Mouse (Mus musculus): Measurements from ENCODE around the gene Tmem151b. TPM values are rescaled to one million over a fixed set of nuclear protein-coding genes. Genes with fewer than 3 reads are reported as not detected.

Gene Tmem151b
- total RNA-seq, 2 experiments from 2014 or later, result 0.15 to 0.29 TPM

- no peak for DNase-seq (ENCODE audit: low spot score in 2 of 2)
These were observed 15.1 kb upstream of the Tmem151b start for GRCm38 (mm10) chr17:45564531-45565084.

GRCm38 (mm10) chr17:45563655-45564530 lies 14.4 kb upstream of the Tmem151b start, which contains the start of gene Slc35b2:
Slc35b2 (plus strand) TSS chr17:45563874.
- peak; percentile 92 to 94 for DNase-seq (ENCODE audit: low spot score in 2 of 2)

- no peak for DNase-seq (ENCODE audit: low spot score in 2 of 2)
These were observed 13.7 kb upstream of the Tmem151b start for GRCm38 (mm10) chr17:45563216-45563615.

- DNase-seq (ENCODE audit: low spot score in 2 of 2), result no peak
These were observed 10.5 kb upstream of the Tmem151b start for GRCm38 (mm10) chr17:45559732-45560525.

GRCm38 (mm10) chr17:45557998-45558862 lies 8.8 kb upstream of the Tmem151b start:
- no peak for DNase-seq (ENCODE audit: low spot score in 2 of 2)

- DNase-seq (ENCODE audit: low spot score in 2 of 2), result no peak
These were observed 7.9 kb upstream of the Tmem151b start for GRCm38 (mm10) chr17:45557246-45557824.

GRCm38 (mm10) chr17:45556514-45557245 lies 7.2 kb upstream of the Tmem151b start:
- no peak for DNase-seq (ENCODE audit: low spot score in 2 of 2)

GRCm38 (mm10) chr17:45556107-45556489 lies 6.6 kb upstream of the Tmem151b start:
- no peak for DNase-seq (ENCODE audit: low spot score in 2 of 2)

GRCm38 (mm10) chr17:45555452-45556106 lies 6.1 kb upstream of the Tmem151b start, which contains the start of gene Nfkbie:
Nfkbie (plus strand) TSS chr17:45555703.
- peak; percentile 89 to 92 for DNase-seq (ENCODE audit: low spot score in 2 of 2)

GRCm38 (mm10) chr17:45554420-45554819 lies 4.9 kb upstream of the Tmem151b start:
- DNase-seq (ENCODE audit: low spot score in 2 of 2), result no peak

GRCm38 (mm10) chr17:45553065-45553464 lies 3.6 kb upstream of the Tmem151b start:
- no peak for DNase-seq (ENCODE audit: low spot score in 2 of 2)

- DNase-seq (ENCODE audit: low spot score in 2 of 2), result peak in 1 of 2 experiments; percentile 68
These were observed 2.5 kb upstream of the Tmem151b start for GRCm38 (mm10) chr17:45551816-45552451.

GRCm38 (mm10) chr17:45551249-45551796 lies 1.8 kb upstream of the Tmem151b start:
- DNase-seq (ENCODE audit: low spot score in 2 of 2), result no peak

- DNase-seq (ENCODE audit: low spot score in 2 of 2), result no peak
These were observed 776 bp upstream of the Tmem151b start for GRCm38 (mm10) chr17:45550253-45550652.

- DNase-seq (ENCODE audit: low spot score in 2 of 2), result no peak
These were observed 650 bp downstream of the Tmem151b start for GRCm38 (mm10) chr17:45548541-45549512.

GRCm38 (mm10) chr17:45547461-45548190 lies 1.9 kb downstream of the Tmem151b start:
- no peak for DNase-seq (ENCODE audit: low spot score in 2 of 2)
